Mouse (Mus musculus) lung, postnatal 0 days (tissue): ENCODE results near the gene Mbtps1.

Experiments used
- CTCF ChIP-seq: IDR thresholded peaks from 2 replicates; pipeline ENCODE4 v1.5.1; 2016; ENCODE audit warnings: antibody characterized with exemption, mild to moderate bottlenecking
- EP300 ChIP-seq: IDR thresholded peaks from 2 replicates; pipeline ENCODE4 v1.6.1; 2016; ENCODE audit warnings: antibody characterized with exemption, mild to moderate bottlenecking, control low read depth

DNA sequence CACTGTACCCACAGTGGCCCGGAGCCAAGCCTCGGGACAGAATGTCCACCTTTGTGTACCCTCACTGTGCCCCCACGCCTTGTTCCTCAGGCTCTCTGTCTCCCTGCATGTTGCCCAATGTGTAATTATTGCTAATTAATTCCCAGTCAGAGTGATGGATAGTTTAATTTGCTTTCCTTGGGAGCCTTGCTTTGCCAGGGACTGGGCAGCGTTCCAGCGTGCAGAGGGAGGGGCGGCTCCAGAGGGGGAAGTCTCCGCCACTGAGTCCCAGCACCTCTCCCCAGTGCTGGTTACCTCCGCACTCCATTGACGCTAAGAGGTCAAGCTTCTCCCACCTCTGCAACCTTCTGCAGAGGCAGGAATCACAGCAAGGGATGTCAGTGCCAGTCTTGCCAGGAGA lies 97.2 kb downstream of the Mbtps1 start:
- no peak for TF ChIP-seq EP300
- TF ChIP-seq CTCF = no peak
